Mouse (Mus musculus): Measurements from ENCODE around the gene Pla2g5.

- TF ChIP-seq CTCF (IDR thresholded peaks at IDR 0.05; ENCODE audit: low read depth), result no peak
- no peak for TF ChIP-seq EP300 (IDR thresholded peaks at IDR 0.05; ENCODE audit: low read depth)
These were observed 5.7 kb downstream of the Pla2g5 start for GRCm38 (mm10) chr4:138857576-138857975.

All from liver, postnatal 0 days (tissue).